Mouse (Mus musculus): Measurements from ENCODE around the gene Elof1. TPM values are rescaled to one million over a fixed set of nuclear protein-coding genes. Genes with fewer than 3 reads are reported as not detected.
"Not testable (repeated sequence)": the region's sequence is repeated elsewhere in the genome, so short reads cannot be mapped to it uniquely, and the experiment has no call there.

The Elof1 gene
- polyA plus RNA-seq, 1 experiment from 2014 or later, result 191 TPM

- ATAC-seq (ENCODE audit: low FRiP score, low read depth), result no peak
- Histone ChIP-seq H3K27ac (no peak overlapping the region), H3K27me3 (no peaks in the 10 kb centered on the region), H3K9ac (peak overlapping the region; percentile 77), H3K4me3 (peak overlapping the region; percentile 69), H3K9me3 (no peaks in the 10 kb centered on the region), H3K4me2 (replicated peaks) (peak overlapping the region; percentile 85), H3K36me3 (peaks cover 14% of the 10 kb centered on the region; the same call in 1 of the 2 replicates), H3K4me1 (peaks cover 12% of the 10 kb centered on the region)
- 28% methylated on average over 4 of the region's 4 CpGs for WGBS
These were observed 32.3 kb downstream of the Elof1 start for GRCm38 (mm10) chr9:22084667-22085021.

DNA sequence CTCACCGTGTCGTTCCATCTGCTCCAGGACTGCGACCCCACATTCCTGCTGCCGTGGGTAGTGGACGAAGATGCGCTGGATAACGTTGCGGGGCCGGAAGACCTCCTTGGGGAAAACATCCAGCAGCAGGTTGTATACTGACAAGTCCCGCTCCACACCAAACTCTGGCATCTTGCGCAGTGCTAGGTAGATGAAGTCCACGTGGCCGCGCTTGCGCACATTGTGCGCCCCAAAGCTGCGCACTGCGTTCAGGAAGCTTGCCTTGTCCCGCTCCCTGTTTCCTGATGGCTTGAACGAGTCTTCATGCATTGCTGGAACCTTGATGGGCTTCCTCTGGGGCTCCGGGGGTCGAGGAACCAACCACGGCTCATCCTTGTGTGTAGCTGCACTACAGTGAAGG is 40.7 kb downstream of the Elof1 start:
- Histone ChIP-seq H3K27ac (no peak overlapping the region), H3K27me3 (no peaks in the 10 kb centered on the region), H3K4me2 (replicated peaks) (no peak overlapping the region), H3K4me1 (peaks cover 4% of the 10 kb centered on the region; the same call in 1 of the 2 replicates), H3K4me3 (no peak overlapping the region), H3K9me3 (no peaks in the 10 kb centered on the region), H3K36me3 (peaks cover 44% of the 10 kb centered on the region), H3K9ac (no peak overlapping the region)
- ATAC-seq (ENCODE audit: low FRiP score, low read depth), result no peak
- WGBS, result 94% methylated on average over 23 of the region's 23 CpGs

DNA sequence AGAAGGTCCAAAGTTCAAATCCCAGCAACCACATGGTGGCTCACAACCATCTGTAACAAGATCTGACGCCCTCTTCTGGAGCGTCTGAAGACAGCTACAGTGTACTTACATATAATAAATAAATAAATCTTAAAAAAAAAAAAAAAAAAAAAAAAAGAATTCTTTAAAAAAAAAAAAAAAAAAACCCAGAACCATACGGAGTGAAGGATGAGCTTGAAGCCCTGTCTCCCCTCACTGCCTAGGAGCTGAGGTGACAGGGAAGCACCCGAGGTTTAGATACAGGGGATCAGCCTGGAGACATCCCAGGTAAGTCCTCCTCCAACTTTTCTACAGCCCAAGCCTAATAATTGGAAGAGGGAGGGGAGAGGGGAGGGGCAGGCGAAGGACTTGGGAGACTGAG is 41.2 kb downstream of the Elof1 start:
- not testable (repeated sequence) for ATAC-seq (ENCODE audit: low FRiP score, low read depth); H3K9ac ChIP-seq; H3K4me1 ChIP-seq; H3K27me3 ChIP-seq; H3K9me3 ChIP-seq; H3K27ac ChIP-seq; H3K4me2 ChIP-seq (replicated peaks); H3K4me3 ChIP-seq
- WGBS, result 70% methylated on average over 5 of the region's 5 CpGs
- H3K36me3 ChIP-seq, result peaks cover 44% of the 10 kb centered on the region

- 94% methylated on average over 4 of the region's 4 CpGs for WGBS
- H3K36me3 ChIP-seq, result peaks cover 46% of the 10 kb centered on the region
- no peak for ATAC-seq (ENCODE audit: low FRiP score, low read depth)
These were observed 44.7 kb downstream of the Elof1 start for GRCm38 (mm10) chr9:22072276-22072675.

GRCm38 (mm10) chr9:22070791-22071573 is 46.0 kb downstream of the Elof1 start, which contains the start of the genes Gm49318 and Zfp653:
Gene Gm49318 (minus strand): TSS chr9:22071259.
Gene Zfp653 (minus strand): TSS chr9:22071376.
- no peaks in the 10 kb centered on the region for H3K9me3 ChIP-seq
- peak within 1 kb of the TSS; percentile 85 for H3K9ac ChIP-seq
- WGBS, result under 1% methylated on average over 70 of the region's 87 CpGs
- peaks cover 46% of the 10 kb centered on the region for H3K36me3 ChIP-seq
- H3K4me2 ChIP-seq (replicated peaks), result peak within 1 kb of the TSS; percentile 66
- no peaks in the 10 kb centered on the region for H3K27me3 ChIP-seq
- peak within 1 kb of the TSS; percentile 96 for H3K27ac ChIP-seq
- H3K4me1 ChIP-seq, result peaks cover 13% of the 10 kb centered on the region
- ATAC-seq (ENCODE audit: low FRiP score, low read depth), result peak; percentile 98
- peak within 1 kb of the TSS; percentile 63 for H3K4me3 ChIP-seq

More at GRCm38 (mm10) chr9:22072276-22072675, 44.7 kb downstream of the Elof1 start:
- no peak overlapping the region for H3K9ac ChIP-seq
- peak overlapping the region; percentile 66 for H3K4me2 ChIP-seq (replicated peaks)
- H3K4me1 ChIP-seq, result peaks cover 13% of the 10 kb centered on the region
- H3K27ac ChIP-seq, result no peak overlapping the region
- H3K27me3 ChIP-seq, result no peaks in the 10 kb centered on the region
- H3K9me3 ChIP-seq, result no peaks in the 10 kb centered on the region
- H3K4me3 ChIP-seq, result no peak overlapping the region

GRCm38 (mm10) chr9:22069881-22070553 is 47.0 kb downstream of the Elof1 start:
- peaks cover 13% of the 10 kb centered on the region for H3K4me1 ChIP-seq
- 0 out of 2 replicates have a peak, but pooled peaks have one; percentile 1 for ATAC-seq (ENCODE audit: low FRiP score, low read depth)
- H3K4me3 ChIP-seq, result peak overlapping the region; percentile 63
- no peaks in the 10 kb centered on the region for H3K9me3 ChIP-seq
- H3K27ac ChIP-seq, result no peak overlapping the region
- WGBS, result 72% methylated on average over 4 of the region's 4 CpGs
- H3K36me3 ChIP-seq, result peaks cover 54% of the 10 kb centered on the region
- peak overlapping the region; percentile 20; the same call in 1 of the 2 replicates for H3K9ac ChIP-seq
- peak overlapping the region; percentile 66 for H3K4me2 ChIP-seq (replicated peaks)
- no peaks in the 10 kb centered on the region for H3K27me3 ChIP-seq

DNA sequence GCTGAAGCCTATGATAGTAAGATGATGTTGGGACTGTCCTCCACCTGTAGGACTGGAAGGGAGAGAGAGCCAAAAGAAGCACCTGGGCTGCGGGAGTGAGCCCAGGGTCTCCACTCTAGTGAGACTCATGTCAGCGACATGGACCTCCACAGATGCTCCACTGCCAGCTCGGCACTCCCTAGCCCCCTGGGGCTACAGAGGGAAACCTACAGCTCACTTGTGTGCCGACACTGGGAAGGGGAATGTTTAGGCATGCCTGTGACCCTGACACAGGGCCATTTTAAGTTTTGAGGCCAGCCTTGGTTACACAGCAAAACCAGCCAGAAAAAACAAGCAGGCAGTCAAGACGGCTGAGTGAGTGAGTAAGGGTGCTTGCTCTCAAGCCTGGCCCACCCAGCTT is 49.8 kb downstream of the Elof1 start:
- WGBS, result 76% methylated on average over 5 of the region's 5 CpGs
- Histone ChIP-seq H3K27me3 (no peaks in the 10 kb centered on the region), H3K4me3 (no peak overlapping the region), H3K9ac (no peak overlapping the region), H3K4me2 (replicated peaks) (no peak overlapping the region), H3K36me3 (peaks cover 56% of the 10 kb centered on the region), H3K27ac (no peak overlapping the region), H3K9me3 (no peaks in the 10 kb centered on the region), H3K4me1 (peaks cover 11% of the 10 kb centered on the region)
- ATAC-seq (ENCODE audit: low FRiP score, low read depth), result no peak

GRCm38 (mm10) chr9:22066433-22066832 is 50.5 kb downstream of the Elof1 start:
- no peaks in the 10 kb centered on the region for H3K27me3 ChIP-seq
- no peak overlapping the region for H3K4me3 ChIP-seq
- 65% methylated on average over 3 of the region's 3 CpGs for WGBS
- peaks cover 62% of the 10 kb centered on the region for H3K36me3 ChIP-seq
- H3K27ac ChIP-seq, result no peak overlapping the region
- no peak overlapping the region for H3K4me2 ChIP-seq (replicated peaks)
- H3K9ac ChIP-seq, result no peak overlapping the region
- no peaks in the 10 kb centered on the region for H3K9me3 ChIP-seq
- H3K4me1 ChIP-seq, result peaks cover 8% of the 10 kb centered on the region
- ATAC-seq (ENCODE audit: low FRiP score, low read depth), result no peak

DNA sequence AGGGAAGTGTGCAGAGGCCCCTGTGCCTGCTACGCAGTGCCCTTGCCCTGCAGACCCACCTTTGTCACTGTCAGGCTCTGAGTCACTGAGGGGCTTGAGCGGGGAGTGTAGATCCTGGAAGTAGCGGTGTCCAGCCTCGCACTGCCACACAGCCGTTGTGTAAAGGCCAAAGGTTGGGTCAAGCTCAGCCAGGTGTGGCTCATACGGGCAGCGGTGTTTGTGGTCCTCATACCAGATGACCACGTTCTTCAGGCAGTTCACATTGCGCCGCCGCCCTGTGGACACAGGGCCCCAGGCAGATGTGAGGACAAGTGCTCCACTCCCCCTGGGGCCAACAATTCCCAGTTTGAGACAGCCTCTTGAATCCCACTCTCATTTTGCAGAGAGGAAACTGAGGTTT is 51.3 kb downstream of the Elof1 start:
- no peak for ATAC-seq (ENCODE audit: low FRiP score, low read depth)
- WGBS, result 95% methylated on average over 11 of the region's 11 CpGs

DNA sequence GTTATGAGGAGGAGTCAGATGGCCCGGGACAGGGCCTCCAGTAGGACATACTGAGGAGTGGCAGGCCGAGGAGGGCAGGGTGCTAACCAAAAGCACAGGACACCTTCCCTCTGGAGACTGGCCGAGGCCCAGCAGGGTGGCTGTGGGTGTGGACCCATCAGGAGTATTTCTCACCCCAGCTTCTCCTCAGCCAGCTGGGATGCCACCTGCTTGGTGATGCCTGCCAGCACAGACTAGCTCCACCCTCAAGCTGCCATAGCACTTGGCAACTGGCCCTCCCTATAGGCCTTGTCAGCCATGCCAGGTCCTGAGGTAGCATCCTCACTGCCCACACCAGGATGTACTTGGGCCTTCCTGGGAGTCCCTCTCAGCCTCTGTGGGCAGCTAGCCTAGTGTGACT is 52.6 kb downstream of the Elof1 start:
- H3K27me3 ChIP-seq, result no peaks in the 10 kb centered on the region
- peaks cover 77% of the 10 kb centered on the region for H3K36me3 ChIP-seq
- peaks cover 2% of the 10 kb centered on the region; the same call in 1 of the 2 replicates for H3K9me3 ChIP-seq
- WGBS, result 81% methylated on average over 3 of the region's 3 CpGs
- H3K9ac ChIP-seq, result no peak overlapping the region
- H3K27ac ChIP-seq, result no peak overlapping the region
- ATAC-seq (ENCODE audit: low FRiP score, low read depth), result no peak
- no peaks in the 10 kb centered on the region for H3K4me1 ChIP-seq
- no peak overlapping the region for H3K4me2 ChIP-seq (replicated peaks)
- no peak overlapping the region for H3K4me3 ChIP-seq

More for the DNA sequence above, 51.3 kb downstream of the Elof1 start:
- Histone ChIP-seq H3K9ac (no peak overlapping the region), H3K36me3 (peaks cover 69% of the 10 kb centered on the region), H3K4me1 (peaks cover 8% of the 10 kb centered on the region), H3K27me3 (no peaks in the 10 kb centered on the region), H3K4me2 (replicated peaks) (no peak overlapping the region), H3K27ac (no peak overlapping the region), H3K4me3 (no peak overlapping the region), H3K9me3 (no peaks in the 10 kb centered on the region)

Measured in limb, embryonic 13.5 days (tissue).